Mouse (Mus musculus) MEL (cell line): ENCODE results near the gene Prrg2. TPM values are rescaled to one million over a fixed set of nuclear protein-coding genes. Genes with fewer than 3 reads are reported as not detected.
A peak's percentile ranks its signal among the peaks of the same experiment; 100 is the strongest.

Experiments
- DNase-seq: peaks from one replicate; pipeline ENCODE4 v3.0.0; 2011; ENCODE audit warnings: low read depth, low spot score
- H3K27ac ChIP-seq: 2 replicates; pipeline ENCODE4 v1.5.1; 2012; ENCODE audit warnings: low read depth, mild to moderate bottlenecking, control low read depth, low read length, moderate library complexity; ENCODE audit not compliant: control insufficient read depth
- H3K27me3 ChIP-seq, 2 experiments: fragments of 150-350 bp in 1 of 2; sonication (generic) in 1 of 2; 2 replicates each; pipeline ENCODE4 v1.6.1; 2012; ENCODE audit warnings: low read length in 2 of 2, mild to moderate bottlenecking in 2 of 2, improper control_type of control experiment in 1 of 2, moderate library complexity in 1 of 2; ENCODE audit not compliant: insufficient read depth in 2 of 2, control insufficient read depth in 1 of 2
- H3K36me3 ChIP-seq, 2 experiments: 2 replicates each; pipeline ENCODE4 v1.6.1; 2012 to 2014; ENCODE audit warnings: low read length in 2 of 2, improper control_type of control experiment in 1 of 2, inconsistent platforms in 1 of 2, mild to moderate bottlenecking in 1 of 2; ENCODE audit not compliant: insufficient read depth in 2 of 2, control insufficient read depth in 1 of 2
- H3K4me1 ChIP-seq, 2 experiments: fragments of 150-350 bp in 1 of 2; sonication (generic) in 1 of 2; 2 replicates each; pipeline ENCODE4 v1.6.1; 2012; ENCODE audit warnings: low read length in 2 of 2, improper control_type of control experiment in 1 of 2, mild to moderate bottlenecking in 1 of 2; ENCODE audit not compliant: insufficient read depth in 2 of 2, control insufficient read depth in 1 of 2
- H3K4me3 ChIP-seq, 2 experiments: fragments of 150-350 bp in 1 of 2; sonication (generic) in 1 of 2; 2 replicates each; pipeline ENCODE4 v1.5.1; 2012; ENCODE audit warnings: low read depth in 2 of 2, low read length in 2 of 2, mild to moderate bottlenecking in 2 of 2, moderate library complexity in 2 of 2, control low read depth in 1 of 2, improper control_type of control experiment in 1 of 2; ENCODE audit not compliant: control insufficient read depth in 1 of 2, insufficient read depth in 1 of 2
- H3K79me2 ChIP-seq: 2 replicates; pipeline ENCODE4 v1.6.1; 2012; ENCODE audit warnings: mild to moderate bottlenecking, low read length, moderate library complexity; ENCODE audit not compliant: control insufficient read depth, poor library complexity, insufficient read depth
- H3K9ac ChIP-seq: 2 replicates; pipeline ENCODE4 v1.6.1; 2012; ENCODE audit warnings: low read depth, mild to moderate bottlenecking, control low read depth, low read length, moderate library complexity; ENCODE audit not compliant: control insufficient read depth, poor library complexity, severe bottlenecking
- H3K9me3 ChIP-seq: fragments of 150-350 bp; sonication (generic); replicated peaks from 2 replicates; pipeline ENCODE4 v1.6.1; 2012; ENCODE audit warnings: mild to moderate bottlenecking, low read length, improper control_type of control experiment, moderate library complexity; ENCODE audit not compliant: insufficient read depth
- BHLHE40 ChIP-seq: IDR thresholded peaks from 2 replicates; pipeline ENCODE4 v1.6.1; 2012; ENCODE audit warnings: low read depth, mild to moderate bottlenecking, inconsistent platforms, low read length, improper control_type of control experiment, borderline replicate concordance
- CHD1 ChIP-seq: IDR thresholded peaks from 2 replicates; pipeline ENCODE4 v1.6.1; 2012; ENCODE audit warnings: low read depth, mild to moderate bottlenecking, inconsistent platforms, low read length, improper control_type of control experiment
- CTCF ChIP-seq, 3 experiments: IDR thresholded peaks in 2 of 3; conservative IDR thresholded peaks in 1 of 3; 2 replicates each; pipeline ENCODE4 v1.5.1; 2011 to 2012; ENCODE audit warnings: low read length in 3 of 3, low read depth in 2 of 3, mild to moderate bottlenecking in 2 of 3, improper control_type of control experiment in 1 of 3, inconsistent platforms in 1 of 3, mixed read lengths in 1 of 3, moderate library complexity in 1 of 3; ENCODE audit not compliant: control insufficient read depth in 1 of 3, insufficient read depth in 1 of 3, poor library complexity in 1 of 3, severe bottlenecking in 1 of 3
- E2F4 ChIP-seq: IDR thresholded peaks from 2 replicates; pipeline ENCODE4 v1.6.1; 2011; ENCODE audit warnings: low read depth, low read length, improper control_type of control experiment, borderline replicate concordance
- ELF1 ChIP-seq: IDR thresholded peaks from 2 replicates; pipeline ENCODE4 v1.6.1; 2014; ENCODE audit warnings: low read depth, mild to moderate bottlenecking, inconsistent platforms, low read length, improper control_type of control experiment, moderate library complexity
- EP300 ChIP-seq, 2 experiments: IDR thresholded peaks; 2 replicates each; pipeline ENCODE4 v1.6.1; 2011; ENCODE audit warnings: improper control_type of control experiment in 2 of 2, low read length in 2 of 2, low read depth in 1 of 2, mild to moderate bottlenecking in 1 of 2
- ETS1 ChIP-seq: IDR thresholded peaks from 2 replicates; pipeline ENCODE4 v1.6.1; 2012; ENCODE audit warnings: low read depth, mild to moderate bottlenecking, inconsistent platforms, low read length, improper control_type of control experiment, moderate library complexity
- GABPA ChIP-seq: IDR thresholded peaks from 2 replicates; pipeline ENCODE4 v1.6.1; 2012; ENCODE audit warnings: low read depth, mild to moderate bottlenecking, inconsistent platforms, low read length, improper control_type of control experiment, moderate library complexity
- GATA1 ChIP-seq: IDR thresholded peaks from 2 replicates; pipeline ENCODE4 v1.6.1; 2011; ENCODE audit warnings: low read depth, low read length, improper control_type of control experiment
- JUND ChIP-seq: IDR thresholded peaks from 2 replicates; pipeline ENCODE4 v1.6.1; 2011; ENCODE audit warnings: low read depth, mild to moderate bottlenecking, improper control_type of control experiment, low read length
- KAT2A ChIP-seq: conservative IDR thresholded peaks from 2 replicates; pipeline ENCODE4 v1.6.1; 2012; ENCODE audit warnings: low read depth, low read length, improper control_type of control experiment, inconsistent platforms
- MAFK ChIP-seq: IDR thresholded peaks from 2 replicates; pipeline ENCODE4 v1.6.1; 2011; ENCODE audit warnings: low read depth, mild to moderate bottlenecking, low read length, improper control_type of control experiment, borderline replicate concordance
- MAX ChIP-seq: IDR thresholded peaks from 2 replicates; pipeline ENCODE4 v1.6.1; 2011; ENCODE audit warnings: low read length, improper control_type of control experiment
- MAZ ChIP-seq: IDR thresholded peaks from 2 replicates; pipeline ENCODE4 v1.6.1; 2012; ENCODE audit warnings: low read depth, mild to moderate bottlenecking, inconsistent platforms, low read length, improper control_type of control experiment
- MEF2A ChIP-seq: IDR thresholded peaks from 2 replicates; pipeline ENCODE4 v1.6.1; 2014; ENCODE audit warnings: low read depth, mild to moderate bottlenecking, inconsistent platforms, low read length, improper control_type of control experiment; ENCODE audit not compliant: poor library complexity, insufficient replicate concordance, severe bottlenecking; ENCODE audit errors: extremely low read depth
- MXI1 ChIP-seq: IDR thresholded peaks from 2 replicates; pipeline ENCODE4 v1.6.1; 2011; ENCODE audit warnings: mild to moderate bottlenecking, low read depth, low read length, improper control_type of control experiment
- MYB ChIP-seq: IDR thresholded peaks from 2 replicates; pipeline ENCODE4 v1.6.1; 2011; ENCODE audit warnings: mild to moderate bottlenecking, low read depth, low read length, improper control_type of control experiment
- MYC ChIP-seq: IDR thresholded peaks from 2 replicates; pipeline ENCODE4 v1.6.1; 2011; ENCODE audit warnings: low read depth, mild to moderate bottlenecking, low read length, improper control_type of control experiment, moderate library complexity
- NELFE ChIP-seq: IDR thresholded peaks from 2 replicates; pipeline ENCODE4 v1.6.1; 2011; ENCODE audit warnings: low read depth, low read length, improper control_type of control experiment
- NRF1 ChIP-seq: IDR thresholded peaks from 2 replicates; pipeline ENCODE4 v1.6.1; 2014; ENCODE audit warnings: low read depth, mild to moderate bottlenecking, inconsistent platforms, low read length, improper control_type of control experiment, moderate library complexity; ENCODE audit not compliant: poor library complexity, insufficient read depth, severe bottlenecking
- POLR2A ChIP-seq, 2 experiments: IDR thresholded peaks; 2 replicates each; pipeline ENCODE4 v1.6.1; 2011 to 2012; ENCODE audit warnings: low read length in 2 of 2, mild to moderate bottlenecking in 2 of 2, control low read depth in 1 of 2, improper control_type of control experiment in 1 of 2, low read depth in 1 of 2, moderate library complexity in 1 of 2; ENCODE audit not compliant: control insufficient read depth in 1 of 2, insufficient read depth in 1 of 2, poor library complexity in 1 of 2
- POLR2AphosphoS2 ChIP-seq: IDR thresholded peaks from 2 replicates; pipeline ENCODE4 v1.6.1; 2011; ENCODE audit warnings: low read length, improper control_type of control experiment
- POLR2AphosphoS5 ChIP-seq: IDR thresholded peaks from 2 replicates; pipeline ENCODE4 v1.6.1; 2012; ENCODE audit warnings: low read depth, borderline replicate concordance, mild to moderate bottlenecking, inconsistent platforms, low read length, moderate library complexity, mixed read lengths
- RAD21 ChIP-seq: IDR thresholded peaks from 2 replicates; pipeline ENCODE4 v1.6.1; 2011; ENCODE audit warnings: mild to moderate bottlenecking, low read depth, low read length, improper control_type of control experiment
- RCOR1 ChIP-seq: IDR thresholded peaks from 2 replicates; pipeline ENCODE4 v1.6.1; 2012; ENCODE audit warnings: low read depth, mild to moderate bottlenecking, inconsistent platforms, low read length, improper control_type of control experiment
- SIN3A ChIP-seq: IDR thresholded peaks from 2 replicates; pipeline ENCODE4 v1.6.1; 2012; ENCODE audit warnings: low read length, improper control_type of control experiment, inconsistent platforms
- SMC3 ChIP-seq: IDR thresholded peaks from 2 replicates; pipeline ENCODE4 v1.6.1; 2011; ENCODE audit warnings: low read depth, low read length, improper control_type of control experiment
- TAL1 ChIP-seq: IDR thresholded peaks from 2 replicates; pipeline ENCODE4 v1.6.1; 2012; ENCODE audit warnings: mild to moderate bottlenecking, inconsistent platforms, low read length, moderate library complexity, mixed read lengths
- TBP ChIP-seq: IDR thresholded peaks from 2 replicates; pipeline ENCODE4 v1.8.0; 2011; ENCODE audit warnings: low read depth, low read length, improper control_type of control experiment
- TCF12 ChIP-seq: IDR thresholded peaks from 2 replicates; pipeline ENCODE4 v1.6.1; 2014; ENCODE audit warnings: low read depth, mild to moderate bottlenecking, inconsistent platforms, low read length, improper control_type of control experiment, moderate library complexity
- UBTF ChIP-seq: IDR thresholded peaks from 2 replicates; pipeline ENCODE4 v1.6.1; 2012; ENCODE audit warnings: low read depth, mild to moderate bottlenecking, inconsistent platforms, low read length, improper control_type of control experiment, moderate library complexity, borderline replicate concordance; ENCODE audit not compliant: insufficient read depth
- USF1 ChIP-seq: IDR thresholded peaks from 2 replicates; pipeline ENCODE4 v1.6.1; 2014; ENCODE audit warnings: low read depth, mild to moderate bottlenecking, inconsistent platforms, low read length, improper control_type of control experiment, moderate library complexity
- ZKSCAN1 ChIP-seq: IDR thresholded peaks from 2 replicates; pipeline ENCODE4 v1.6.1; 2012; ENCODE audit warnings: low read depth, mild to moderate bottlenecking, inconsistent platforms, low read length, improper control_type of control experiment, moderate library complexity
- ZMIZ1 ChIP-seq: IDR thresholded peaks from 2 replicates; pipeline ENCODE4 v1.6.1; 2012; ENCODE audit warnings: low read depth, mild to moderate bottlenecking, inconsistent platforms, low read length, improper control_type of control experiment, moderate library complexity
- ZNF384 ChIP-seq: IDR thresholded peaks from 2 replicates; pipeline ENCODE4 v1.6.1; 2012; ENCODE audit warnings: low read depth, mild to moderate bottlenecking, inconsistent platforms, low read length, improper control_type of control experiment
- polyA plus RNA-seq, 2 experiments: library from polyadenylated mRNA; stranded (reverse) in 1 of 2; unstranded in 1 of 2; fragments of >175 nt in 1 of 2; fragments of >200 nt in 1 of 2; gene quantifications; 2 replicates each; pipeline versions ENCODE4 v1.2.1 to v1.2.4; 2012; ENCODE audit warnings: low replicate concordance in 2 of 2, low read depth in 1 of 2; ENCODE audit not compliant: insufficient read length in 2 of 2, insufficient read depth in 1 of 2, missing spikeins in 1 of 2
- total RNA-seq: library from RNA; depleted of rRNA; stranded (reverse); fragments of 300-350 nt; gene quantifications from 2 replicates; pipeline ENCODE4 v1.2.3, GENCODE M21; 2012

Gene Prrg2
- total and polyA plus RNA-seq, 3 experiments: 7.5 to 16.9 TPM; not detected in 1

DNA sequence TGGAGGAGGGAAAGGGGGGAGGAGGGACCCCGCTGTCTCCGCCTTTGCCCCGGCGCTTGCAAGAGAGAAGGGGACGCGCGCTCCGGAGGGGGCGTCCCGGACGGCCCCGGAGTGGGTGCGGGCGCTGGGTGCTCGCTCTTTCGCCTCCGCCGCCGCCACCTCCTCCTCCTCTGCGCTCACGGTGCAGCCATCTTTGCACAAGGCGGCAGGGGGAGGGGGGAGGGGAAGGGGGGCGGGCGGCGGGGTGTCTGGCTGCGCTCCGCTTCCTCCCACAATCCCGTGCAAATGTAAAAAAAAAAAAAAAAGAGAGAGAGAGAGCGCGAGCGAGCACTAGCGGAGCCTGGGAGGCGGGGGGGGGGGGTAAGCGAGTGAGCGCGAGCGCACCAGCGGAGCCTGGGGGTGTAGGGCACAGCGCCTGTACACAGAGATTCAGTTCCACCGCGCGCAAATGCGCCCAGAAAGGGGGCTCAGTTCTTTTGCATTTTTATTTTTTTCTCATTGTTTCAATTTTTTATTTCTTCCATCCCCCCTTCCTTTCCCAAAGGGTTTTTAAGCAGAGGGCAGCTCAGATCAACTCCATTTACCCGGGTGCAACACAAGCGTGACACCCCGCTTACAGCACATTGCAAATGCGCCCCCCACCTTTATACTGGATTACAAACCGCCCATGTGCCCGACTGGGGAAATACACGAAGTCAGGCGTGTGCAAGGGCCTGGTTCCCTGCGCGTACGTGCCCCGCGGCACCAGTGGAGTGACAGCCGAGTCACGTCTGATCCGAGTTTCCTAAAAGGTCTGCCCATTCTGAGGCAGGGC lies 9.2 kb downstream of the Prrg2 start:
- DNase-seq: peak; percentile 90
- H3K4me1 ChIP-seq: peaks cover 3 to 15% of the 10 kb centered on the region in 2 experiments; a peak in 3 of 4 replicates
- peak overlapping the region; percentile 73 to 93 for H3K4me3 ChIP-seq
- H3K36me3 ChIP-seq: peaks cover 0 to 5% of the 10 kb centered on the region in 2 experiments; a peak in 2 of 4 replicates
- no peaks in the 10 kb centered on the region for H3K27me3 ChIP-seq
- H3K9ac ChIP-seq: peak overlapping the region; percentile 81
- peak overlapping the region; percentile 95 for H3K27ac ChIP-seq
- H3K9me3 ChIP-seq: no peaks in the 10 kb centered on the region
- peaks cover 25% of the 10 kb centered on the region for H3K79me2 ChIP-seq
- TF ChIP-seq MAZ (peak; percentile 96), GABPA (no peak), TBP (peak; percentile 39; the same call in 1 of the 2 replicates), RCOR1 (no peak), ZNF384 (peak; percentile 94), JUND (no peak), ZMIZ1 (no peak), MYB (no peak), ELF1 (no peak), UBTF (no peak), SIN3A (no peak), MXI1 (no peak), POLR2AphosphoS2 (0 out of 2 replicates have a peak, but pooled peaks have one; percentile 29), MYC (no peak), E2F4 (no peak), NRF1 (no peak), USF1 (no peak), RAD21 (no peak), TAL1 (no peak), SMC3 (no peak), MAFK (no peak), ETS1 (0 out of 2 replicates have a peak, but pooled peaks have one; percentile 11), CTCF (IDR thresholded peaks at IDR 0.05 in 2 of 3, conservative IDR thresholded peaks at IDR 0.05 in 1 of 3; ENCODE audit: control insufficient read depth in 1 of 3, insufficient read depth in 1 of 3, low read depth in 2 of 3, low read length in 3 of 3, poor library complexity in 1 of 3, severe bottlenecking in 1 of 3) (no peak), MEF2A (no peak), EP300 (IDR thresholded peaks at IDR 0.05; ENCODE audit: low read depth in 1 of 2, low read length in 2 of 2) (no peak), POLR2A (IDR thresholded peaks at IDR 0.05; ENCODE audit: control insufficient read depth in 1 of 2, insufficient read depth in 1 of 2, low read depth in 1 of 2, low read length in 2 of 2, poor library complexity in 1 of 2) (peak; percentile 19 to 63; a peak in 3 of 4 replicates), GATA1 (no peak), TCF12 (peak; percentile 39; the same call in 1 of the 2 replicates), CHD1 (no peak; the same call in none of the 2 replicates), POLR2AphosphoS5 (no peak; the same call in 1 of the 2 replicates), NELFE (peak; percentile 54), KAT2A (no peak; the same call in 1 of the 2 replicates), BHLHE40 (0 out of 2 replicates have a peak, but pooled peaks have one; percentile 11), ZKSCAN1 (0 out of 2 replicates have a peak, but pooled peaks have one; percentile 47), MAX (peak; percentile 14; the same call in 1 of the 2 replicates)
